Mouse (Mus musculus) kidney, adult 2 months (tissue): ENCODE results near the gene Nrcam. TPM values are rescaled to one million over a fixed set of nuclear protein-coding genes. Genes with fewer than 3 reads are reported as not detected.
A peak's percentile ranks its signal among the peaks of the same experiment; 100 is the strongest.

Experiments used
- DNase-seq: peaks from one replicate; pipeline ENCODE4 v3.0.0; 2021
- H3K27ac ChIP-seq: fragments of 200-500 bp; 2 replicates; pipeline ENCODE4 v1.5.1; 2012; ENCODE audit warnings: low read depth, low read length, control low read depth, inconsistent platforms; ENCODE audit not compliant: insufficient read depth
- H3K27me3 ChIP-seq: fragments of 200-500 bp; replicated peaks from 2 replicates; pipeline ENCODE4 v1.6.1; 2012; ENCODE audit warnings: mild to moderate bottlenecking, moderate library complexity, low read length, inconsistent platforms; ENCODE audit not compliant: control insufficient read depth, insufficient read depth
- H3K36me3 ChIP-seq: fragments of 200-500 bp; 2 replicates; pipeline ENCODE4 v1.6.1; 2012; ENCODE audit warnings: mild to moderate bottlenecking, moderate library complexity, low read length, inconsistent platforms; ENCODE audit not compliant: control insufficient read depth, insufficient read depth
- H3K4me1 ChIP-seq: fragments of 200-500 bp; 2 replicates; pipeline ENCODE4 v1.6.1; 2011; ENCODE audit warnings: low read length; ENCODE audit not compliant: control insufficient read depth, insufficient read depth
- H3K4me3 ChIP-seq: fragments of 200-500 bp; 2 replicates; pipeline ENCODE4 v1.5.1; 2011; ENCODE audit warnings: mild to moderate bottlenecking, low read depth, low read length, control low read depth; ENCODE audit not compliant: insufficient read depth
- CTCF ChIP-seq: fragments of 200-500 bp; conservative IDR thresholded peaks from 2 replicates; pipeline ENCODE4 v1.5.1; 2011; ENCODE audit warnings: low read depth, mild to moderate bottlenecking, control low read depth, low read length, moderate library complexity, mixed read lengths; ENCODE audit not compliant: insufficient read depth, insufficient read length
- POLR2A ChIP-seq: fragments of 200-500 bp; IDR thresholded peaks from one replicate; pipeline ENCODE4 v1.6.1; 2011; ENCODE audit warnings: low read depth, low read length, control low read depth
- WGBS: fragments of 180-500 bp; shearing (Covaris S2); methylation state at CpG from one replicate; pipeline ENCODE4 v1.1.7; 2018; 5-methylcytosine and 5-hydroxymethylcytosine counted together
- polyA plus RNA-seq: library from polyadenylated mRNA; depleted of rRNA; stranded (reverse); fragments of >200 nt; gene quantifications from 2 replicates; pipeline ENCODE4 v1.2.3, GENCODE M21; 2012

The Nrcam gene
- polyA plus RNA-seq, 1 experiment = 0.59 TPM

DNA sequence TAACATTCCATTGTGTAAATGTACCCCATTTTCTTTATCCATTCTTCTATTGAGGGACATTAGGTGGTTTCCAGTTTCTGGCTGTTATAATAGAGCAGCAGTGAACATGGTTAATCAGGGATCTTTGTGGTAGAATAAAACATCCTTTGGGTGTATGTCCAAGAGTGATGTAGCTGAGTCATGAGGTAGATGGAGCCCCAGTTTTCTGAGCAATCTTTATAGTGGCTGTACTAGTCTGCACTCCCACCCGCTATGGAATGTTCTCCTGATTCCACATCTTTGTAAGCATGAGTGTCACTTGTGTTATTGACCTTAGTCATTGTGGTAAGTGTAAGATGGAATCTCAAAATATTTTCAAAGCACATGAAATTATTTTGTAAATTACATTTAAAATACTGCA lies 24.7 kb upstream of the Nrcam start:
- H3K4me3 ChIP-seq = no peak overlapping the region
- WGBS = 96% methylated on average over 1 of the region's 1 CpGs
- DNase-seq = no peak
- no peaks in the 10 kb centered on the region for H3K4me1 ChIP-seq
- no peak for TF ChIP-seq POLR2A
- no peak for TF ChIP-seq CTCF
- H3K36me3 ChIP-seq = peaks cover 11% of the 10 kb centered on the region
- no peak overlapping the region for H3K27ac ChIP-seq
- no peaks in the 10 kb centered on the region for H3K27me3 ChIP-seq

DNA sequence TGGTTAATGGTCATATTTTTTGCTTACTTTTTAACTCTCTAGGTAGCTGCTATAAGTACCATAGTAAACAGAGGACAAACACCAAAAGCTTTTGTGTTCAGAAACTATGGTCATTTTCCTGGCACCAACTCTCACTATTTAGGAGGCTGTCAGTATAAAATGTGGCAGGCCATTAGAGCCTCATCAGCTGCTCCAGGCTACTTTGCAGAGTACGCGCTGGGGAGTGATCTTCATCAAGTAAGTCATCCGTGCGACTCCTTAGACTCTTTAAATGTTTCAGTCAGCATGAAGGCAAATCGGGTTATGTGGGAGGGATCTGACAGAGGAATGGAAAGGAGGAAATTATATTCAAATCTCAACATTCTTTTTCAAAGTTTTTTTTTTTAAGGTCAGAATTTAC lies 23.8 kb upstream of the Nrcam start:
- TF ChIP-seq POLR2A (no peak), CTCF (no peak)
- no peak overlapping the region for H3K27ac ChIP-seq
- WGBS = 56% methylated on average over 5 of the region's 5 CpGs
- H3K4me1 ChIP-seq = no peaks in the 10 kb centered on the region
- peaks cover 11% of the 10 kb centered on the region for H3K36me3 ChIP-seq
- no peak for DNase-seq
- H3K27me3 ChIP-seq = no peaks in the 10 kb centered on the region
- no peak overlapping the region for H3K4me3 ChIP-seq

GRCm38 (mm10) chr12:44308221-44308620 lies 20.5 kb upstream of the Nrcam start:
- 86% methylated on average over 3 of the region's 3 CpGs for WGBS
- TF ChIP-seq CTCF (no peak), POLR2A (no peak)

GRCm38 (mm10) chr12:44315212-44315611 lies 13.5 kb upstream of the Nrcam start:
- TF ChIP-seq POLR2A (no peak), CTCF (no peak)
- WGBS = 50% methylated on average over 2 of the region's 2 CpGs
- no peaks in the 10 kb centered on the region; the same call in 1 of the 2 replicates for H3K36me3 ChIP-seq
- no peaks in the 10 kb centered on the region; the same call in 1 of the 2 replicates for H3K4me1 ChIP-seq
- DNase-seq = no peak
- no peaks in the 10 kb centered on the region for H3K27me3 ChIP-seq
- no peak overlapping the region for H3K27ac ChIP-seq
- H3K4me3 ChIP-seq = no peak overlapping the region

More at GRCm38 (mm10) chr12:44308221-44308620, 20.5 kb upstream of the Nrcam start:
- H3K4me1 ChIP-seq = no peaks in the 10 kb centered on the region
- H3K36me3 ChIP-seq = peaks cover 10% of the 10 kb centered on the region
- no peak overlapping the region for H3K4me3 ChIP-seq
- DNase-seq = no peak
- H3K27me3 ChIP-seq = no peaks in the 10 kb centered on the region
- H3K27ac ChIP-seq = no peak overlapping the region

GRCm38 (mm10) chr12:44325091-44325490 lies 3.6 kb upstream of the Nrcam start:
- Histone ChIP-seq H3K27me3 (no peaks in the 10 kb centered on the region), H3K4me3 (no peak overlapping the region), H3K36me3 (no peaks in the 10 kb centered on the region; the same call in 1 of the 2 replicates), H3K4me1 (0 out of 2 replicates have a peak, but pooled peaks cover 1% of the 10 kb centered on the region), H3K27ac (no peak overlapping the region)
- TF ChIP-seq POLR2A = no peak
- no peak for DNase-seq

DNA sequence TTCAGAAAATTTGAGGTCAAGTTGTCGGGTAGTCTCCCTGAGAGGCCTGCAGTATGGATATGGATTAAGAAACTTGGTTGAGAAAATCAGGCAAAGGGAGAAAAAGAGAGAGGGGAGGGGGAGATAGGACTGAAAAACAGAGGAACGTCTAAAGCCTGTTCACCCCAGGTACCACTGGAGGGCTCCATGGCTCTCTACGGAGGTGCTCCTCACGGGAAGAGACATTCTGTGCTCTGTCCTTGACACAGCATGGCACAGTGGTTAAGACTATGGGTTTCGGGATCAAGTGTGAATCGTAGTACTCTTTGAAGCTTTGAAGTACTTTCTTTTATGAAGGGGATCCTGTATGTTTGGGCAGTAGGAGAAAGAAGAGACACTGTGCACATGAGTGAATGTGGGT lies 1.2 kb upstream of the Nrcam start:
- peak; percentile 22 for DNase-seq
- no peak overlapping the region for H3K4me3 ChIP-seq
- no peaks in the 10 kb centered on the region for H3K36me3 ChIP-seq
- no peak; the same call in 1 of the 2 replicates for TF ChIP-seq CTCF
- no peak for TF ChIP-seq POLR2A
- H3K27ac ChIP-seq = no peak overlapping the region
- 0 out of 2 replicates have a peak, but pooled peaks cover 4% of the 10 kb centered on the region for H3K4me1 ChIP-seq
- H3K27me3 ChIP-seq = no peaks in the 10 kb centered on the region
- 45% methylated on average over 6 of the region's 6 CpGs for WGBS

GRCm38 (mm10) chr12:44329316-44330215 lies 881 bp downstream of the Nrcam start:
- DNase-seq = no peak
- no peak for TF ChIP-seq POLR2A
- TF ChIP-seq CTCF = no peak
- no peak overlapping the region for H3K27ac ChIP-seq

More at GRCm38 (mm10) chr12:44329316-44330215, 881 bp downstream of the Nrcam start:
- peak overlapping the region; percentile 89 for H3K4me3 ChIP-seq
- H3K4me1 ChIP-seq = 0 out of 2 replicates have a peak, but pooled peaks cover 4% of the 10 kb centered on the region
- no peaks in the 10 kb centered on the region for H3K27me3 ChIP-seq
- WGBS = 1% methylated on average over 61 of the region's 61 CpGs
- H3K36me3 ChIP-seq = no peaks in the 10 kb centered on the region
